Mouse (Mus musculus): Measurements from ENCODE around the gene Gtsf1l.
"Not testable (repeated sequence)": the region's sequence is repeated elsewhere in the genome, so short reads cannot be mapped to it uniquely, and the experiment has no call there.

The Gtsf1l gene

DNA sequence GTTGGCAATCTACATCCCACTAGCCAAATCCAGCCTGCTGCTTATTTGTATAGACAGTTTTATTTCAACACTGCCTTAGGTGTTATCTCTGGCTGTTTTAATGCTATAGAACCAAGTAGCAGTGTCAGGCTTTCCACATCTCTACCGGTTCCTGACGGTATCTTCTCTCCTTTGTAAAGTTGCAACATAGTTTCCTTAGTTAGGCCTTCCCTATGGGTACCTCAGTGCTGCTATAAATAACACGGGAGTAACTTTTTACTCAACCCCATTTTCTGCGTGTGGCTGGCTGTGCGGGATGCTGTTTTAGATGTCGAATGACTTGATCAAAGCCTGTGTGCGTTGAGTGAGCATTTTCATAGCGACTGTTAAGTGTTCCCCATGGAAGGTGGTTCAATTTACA lies 1.1 kb downstream of the Gtsf1l start:
- DNase-seq (ENCODE audit: low read depth, low spot score): no peak

DNA sequence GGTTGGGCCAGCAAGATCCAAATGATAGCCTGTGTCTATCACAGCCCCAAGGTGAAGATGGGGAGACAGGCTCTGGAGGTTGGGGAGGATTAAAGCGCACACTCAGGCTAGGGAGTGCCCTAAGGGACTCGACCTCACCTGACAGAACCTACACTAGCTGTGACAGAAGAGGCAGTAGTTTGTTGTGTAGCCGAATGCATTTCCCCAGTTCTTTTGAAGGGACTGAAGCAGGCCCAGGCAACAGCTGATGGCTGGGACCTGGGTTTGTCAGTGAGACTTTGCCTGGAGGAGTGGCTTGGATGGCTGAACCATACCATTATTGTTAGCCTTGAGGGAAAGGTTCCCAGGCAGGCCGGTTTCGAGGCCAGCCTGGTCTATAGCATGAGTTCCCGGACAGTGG lies 2.6 kb downstream of the Gtsf1l start:
- DNase-seq (ENCODE audit: low read depth, low spot score): no peak

DNA sequence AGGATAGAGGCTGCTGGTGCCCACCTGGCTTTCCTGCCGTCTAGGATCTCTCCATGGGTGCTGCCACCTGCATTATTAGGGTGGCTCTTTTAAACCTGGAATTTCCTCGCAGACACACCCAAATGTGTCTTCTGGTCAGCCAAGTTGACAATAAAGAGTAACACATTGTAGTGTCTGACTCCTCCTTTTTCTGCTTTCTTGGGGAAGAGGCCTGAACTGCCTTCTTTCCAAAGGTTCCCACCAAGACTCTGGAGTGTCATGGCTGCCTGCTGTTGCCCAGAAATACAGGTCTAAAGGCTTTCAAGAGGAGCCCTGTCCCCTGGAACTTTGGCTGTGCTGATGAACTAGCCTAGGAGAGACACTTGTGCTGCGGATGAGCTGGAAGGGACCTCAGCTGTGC lies 3.1 kb downstream of the Gtsf1l start:
- no peak for DNase-seq (ENCODE audit: low read depth, low spot score)

DNA sequence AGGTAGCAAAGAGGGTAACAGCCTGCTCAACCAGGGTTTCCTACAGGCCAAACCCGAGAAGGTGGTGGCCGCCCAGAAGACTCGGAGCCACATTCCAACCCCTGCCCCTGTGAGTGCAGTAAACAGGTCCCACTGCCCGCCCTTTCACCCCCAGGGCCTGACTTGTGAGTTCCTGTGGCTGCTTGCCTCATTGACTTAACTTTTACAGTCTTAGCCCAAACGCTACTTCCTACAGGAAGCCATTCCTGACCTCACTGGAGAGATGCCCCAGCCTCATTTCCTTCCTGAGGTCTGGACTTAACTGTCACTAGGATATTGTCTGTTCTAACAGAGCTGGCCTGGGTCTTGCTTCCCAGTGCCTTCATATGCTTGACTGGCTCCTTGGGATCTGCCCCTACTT lies 5.1 kb downstream of the Gtsf1l start:
- no peak for DNase-seq (ENCODE audit: low read depth, low spot score)

DNA sequence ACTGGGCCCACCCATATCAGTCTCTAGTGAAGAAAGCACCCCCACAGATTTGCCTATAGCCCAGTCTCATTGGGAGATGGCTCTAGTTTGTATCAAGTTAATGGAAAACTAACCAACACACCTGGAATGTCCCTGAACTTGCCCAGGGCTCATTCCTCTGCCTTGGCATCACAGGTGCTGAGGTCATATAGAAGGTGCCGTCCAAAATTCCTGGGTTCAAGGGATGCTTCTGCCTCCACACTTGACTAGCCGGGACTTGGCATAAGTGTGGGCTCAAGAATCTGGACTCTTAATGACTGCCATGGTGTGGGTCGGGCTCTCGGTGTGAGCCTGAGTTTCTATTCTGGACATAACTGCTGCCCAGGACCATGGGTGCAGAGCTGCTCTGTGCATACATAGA lies 8.6 kb downstream of the Gtsf1l start:
- DNase-seq (ENCODE audit: low read depth, low spot score): no peak

DNA sequence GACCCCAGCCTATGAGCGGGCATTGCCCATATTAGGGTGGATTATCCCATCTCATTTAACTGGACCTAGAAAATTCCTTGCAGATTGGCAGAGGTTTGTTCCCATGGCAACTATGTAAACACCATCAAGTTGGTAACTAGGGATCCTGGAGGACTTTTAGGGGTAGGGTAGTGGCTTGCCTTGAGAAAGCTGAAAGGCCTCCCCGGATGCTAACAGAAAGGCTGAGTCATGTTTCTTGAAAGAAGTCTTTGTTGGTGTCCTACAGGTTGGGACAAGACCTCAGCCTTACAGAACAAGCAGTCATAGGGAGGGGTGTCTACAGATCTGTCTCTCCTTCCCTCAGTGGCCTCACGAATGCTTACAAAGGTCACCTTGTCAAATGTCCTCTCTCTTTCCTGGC lies 12.4 kb downstream of the Gtsf1l start:
- no peak for DNase-seq (ENCODE audit: low read depth, low spot score)

DNA sequence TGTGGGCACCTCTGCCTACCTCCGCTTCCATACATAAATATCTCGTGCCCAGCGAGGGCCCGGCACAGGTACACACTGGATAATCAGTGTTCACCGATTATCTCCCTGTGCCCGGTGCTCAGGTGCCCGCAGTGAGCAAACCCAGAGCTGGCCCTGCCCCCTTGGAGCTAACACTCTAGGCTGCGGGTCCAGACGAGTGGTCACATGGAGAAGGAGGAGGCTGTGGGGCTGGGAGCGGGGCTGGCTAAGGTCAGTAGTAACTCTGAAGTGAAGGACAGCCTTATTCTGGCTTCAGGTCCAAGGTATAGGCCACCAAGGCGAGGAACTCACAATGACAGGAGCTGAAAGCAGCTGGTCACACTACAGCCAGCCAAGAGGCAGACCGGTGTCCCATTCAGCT lies 12.8 kb downstream of the Gtsf1l start:
- no peak for DNase-seq (ENCODE audit: low read depth, low spot score)

DNA sequence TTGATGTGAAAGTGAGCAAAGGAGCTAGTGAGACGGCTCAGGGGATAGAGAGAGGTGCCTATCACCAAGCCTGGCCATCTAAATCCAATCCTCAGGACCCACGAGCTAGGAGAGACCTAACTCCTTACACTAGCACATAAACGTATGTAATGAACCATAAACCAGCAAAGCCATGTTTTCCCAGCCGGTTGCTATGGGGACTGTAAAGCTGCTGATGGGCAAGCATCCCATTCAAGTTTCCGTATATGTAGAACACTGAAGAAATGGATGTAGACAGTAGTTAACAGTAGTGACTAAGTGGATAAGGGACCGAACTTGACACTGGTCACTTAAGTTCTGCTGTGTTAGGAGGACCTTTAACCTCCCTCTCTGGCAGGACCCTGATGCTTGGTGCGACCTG lies 13.6 kb downstream of the Gtsf1l start:
- DNase-seq (ENCODE audit: low read depth, low spot score): no peak

DNA sequence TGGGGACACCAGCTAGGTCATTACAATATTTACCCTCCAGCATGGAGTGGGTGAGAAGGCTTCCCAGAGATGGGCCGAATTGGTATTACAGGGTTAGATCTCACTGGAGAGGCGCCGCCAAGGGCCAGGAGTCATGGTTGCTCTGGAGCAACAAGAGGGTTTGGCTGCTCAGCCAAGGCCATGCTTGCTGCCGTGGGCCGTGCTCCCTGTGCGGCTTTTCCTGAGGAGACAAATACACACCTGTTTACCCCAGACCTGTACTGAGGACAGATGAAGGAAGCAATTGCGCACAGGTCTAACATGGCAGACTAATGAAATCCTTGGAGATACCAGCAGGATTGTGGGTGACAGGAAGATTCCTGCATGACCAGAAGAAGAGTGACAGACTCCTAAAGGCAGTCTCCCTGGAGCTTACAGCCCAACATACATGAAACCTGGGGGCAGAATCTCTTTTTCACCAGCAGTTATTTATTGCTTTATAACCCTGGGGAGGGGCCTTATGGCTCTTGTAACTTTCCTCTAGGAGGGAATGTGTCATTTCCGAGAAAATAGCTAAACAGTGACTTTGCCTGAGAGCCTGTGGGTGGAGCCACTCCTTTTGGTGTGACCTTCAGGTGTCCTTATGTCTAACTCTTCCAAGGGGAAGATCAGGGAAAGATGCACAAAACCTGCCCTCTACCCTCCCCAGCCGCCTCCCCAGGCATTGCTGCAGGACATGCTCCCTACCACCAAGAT lies 14.5 kb downstream of the Gtsf1l start:
- DNase-seq (ENCODE audit: low read depth, low spot score): no peak

DNA sequence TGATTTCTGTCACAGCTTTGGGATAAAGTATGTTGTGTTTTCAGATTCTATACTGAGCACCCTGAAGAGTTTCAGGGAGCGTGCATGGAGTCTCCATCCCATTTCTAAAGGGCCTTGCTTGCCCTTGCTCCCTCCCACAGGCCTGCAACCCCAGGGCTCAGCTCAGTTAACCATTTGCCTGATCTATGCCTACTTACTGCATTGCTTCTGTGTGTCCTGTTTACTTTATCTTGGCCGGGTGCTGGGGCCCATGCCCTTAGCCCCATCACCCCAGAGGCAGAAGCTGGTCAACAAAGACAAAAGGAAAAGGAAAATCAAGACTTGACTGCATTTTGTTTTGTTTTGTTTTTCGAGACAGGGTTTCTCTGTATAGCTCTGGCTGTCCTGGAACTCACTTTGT lies 16.1 kb downstream of the Gtsf1l start:
- no peak for DNase-seq (ENCODE audit: low read depth, low spot score)

DNA sequence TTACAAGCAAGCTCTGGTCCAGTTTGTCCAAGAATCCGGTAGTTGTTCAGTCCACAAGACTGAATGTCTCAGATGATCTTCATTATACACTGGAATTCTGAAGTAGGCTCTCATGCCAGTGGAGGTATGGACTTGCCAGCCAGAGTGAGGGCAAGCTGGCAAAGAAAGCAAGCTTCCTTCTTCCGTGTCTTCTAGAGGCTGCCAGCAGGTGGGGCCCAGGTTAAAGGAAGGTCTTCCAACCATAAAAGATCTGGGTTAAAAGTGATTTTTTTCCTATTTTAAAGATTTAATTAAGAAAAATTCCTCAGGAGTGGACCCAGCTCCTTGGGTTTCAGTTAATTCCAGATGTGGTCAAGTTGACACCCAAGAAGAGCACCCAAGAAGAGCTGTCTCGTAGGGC lies 17.4 kb downstream of the Gtsf1l start:
- peak; percentile 23 for DNase-seq (ENCODE audit: low read depth, low spot score)

DNA sequence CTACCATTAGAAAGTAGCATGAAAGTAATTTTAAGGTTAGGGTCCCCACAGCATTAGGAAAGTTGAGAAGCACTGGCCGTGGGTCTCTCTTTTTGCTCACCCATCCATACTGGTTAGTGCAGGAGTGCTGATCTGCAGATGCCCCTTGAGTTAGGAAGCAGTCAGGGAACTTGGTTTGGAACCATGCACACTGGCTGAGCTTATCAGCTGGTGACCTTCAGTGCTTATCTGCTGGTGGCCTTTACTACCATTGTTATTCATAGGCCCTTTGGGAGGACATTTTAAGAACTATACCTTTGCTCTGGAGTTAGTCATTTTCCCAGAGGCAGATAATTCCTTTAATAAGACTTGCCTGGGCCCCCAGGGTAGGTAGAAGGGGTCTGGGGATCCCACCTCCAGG lies 20.4 kb downstream of the Gtsf1l start:
- no peak for DNase-seq (ENCODE audit: low read depth, low spot score)

DNA sequence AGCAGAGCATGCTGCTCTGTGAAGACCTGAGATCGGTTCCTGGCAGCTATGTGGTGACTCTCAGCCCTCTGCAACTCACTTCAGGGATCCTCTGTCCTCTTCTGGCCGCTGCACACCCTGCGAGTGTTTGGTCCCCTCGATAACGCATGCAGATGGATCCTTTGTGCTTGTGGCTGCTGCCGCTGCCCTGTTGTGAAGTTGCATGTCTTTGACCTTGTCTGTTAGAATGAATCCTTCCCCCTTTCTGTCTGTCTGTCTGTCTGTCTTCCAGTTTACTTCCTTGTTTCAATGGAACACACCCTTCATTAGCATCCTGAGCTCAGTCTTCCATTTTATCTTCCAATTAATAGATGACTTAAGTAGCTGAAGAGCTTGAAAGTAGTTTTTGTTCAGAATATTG lies 21.3 kb downstream of the Gtsf1l start:
- DNase-seq (ENCODE audit: low read depth, low spot score): no peak

DNA sequence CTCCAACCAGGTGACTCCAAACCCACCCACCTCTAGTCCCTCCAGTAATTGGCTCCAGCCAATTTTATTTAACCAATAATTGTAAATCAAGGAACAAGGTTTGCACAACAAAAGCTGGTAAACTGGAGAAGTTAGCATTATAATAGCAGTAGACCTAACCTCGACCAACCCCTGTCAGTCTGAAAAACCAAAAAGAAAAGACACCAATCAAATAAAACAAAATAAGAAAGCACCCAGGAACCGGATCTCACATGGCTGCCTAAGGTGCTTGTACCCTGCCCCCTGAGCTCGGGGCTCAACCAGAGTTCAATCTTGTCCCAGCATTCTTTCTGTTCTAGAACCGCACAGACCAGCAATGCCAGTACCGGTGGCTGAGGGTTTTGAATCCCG lies 25.5 kb downstream of the Gtsf1l start:
- no peak for DNase-seq (ENCODE audit: low read depth, low spot score)

DNA sequence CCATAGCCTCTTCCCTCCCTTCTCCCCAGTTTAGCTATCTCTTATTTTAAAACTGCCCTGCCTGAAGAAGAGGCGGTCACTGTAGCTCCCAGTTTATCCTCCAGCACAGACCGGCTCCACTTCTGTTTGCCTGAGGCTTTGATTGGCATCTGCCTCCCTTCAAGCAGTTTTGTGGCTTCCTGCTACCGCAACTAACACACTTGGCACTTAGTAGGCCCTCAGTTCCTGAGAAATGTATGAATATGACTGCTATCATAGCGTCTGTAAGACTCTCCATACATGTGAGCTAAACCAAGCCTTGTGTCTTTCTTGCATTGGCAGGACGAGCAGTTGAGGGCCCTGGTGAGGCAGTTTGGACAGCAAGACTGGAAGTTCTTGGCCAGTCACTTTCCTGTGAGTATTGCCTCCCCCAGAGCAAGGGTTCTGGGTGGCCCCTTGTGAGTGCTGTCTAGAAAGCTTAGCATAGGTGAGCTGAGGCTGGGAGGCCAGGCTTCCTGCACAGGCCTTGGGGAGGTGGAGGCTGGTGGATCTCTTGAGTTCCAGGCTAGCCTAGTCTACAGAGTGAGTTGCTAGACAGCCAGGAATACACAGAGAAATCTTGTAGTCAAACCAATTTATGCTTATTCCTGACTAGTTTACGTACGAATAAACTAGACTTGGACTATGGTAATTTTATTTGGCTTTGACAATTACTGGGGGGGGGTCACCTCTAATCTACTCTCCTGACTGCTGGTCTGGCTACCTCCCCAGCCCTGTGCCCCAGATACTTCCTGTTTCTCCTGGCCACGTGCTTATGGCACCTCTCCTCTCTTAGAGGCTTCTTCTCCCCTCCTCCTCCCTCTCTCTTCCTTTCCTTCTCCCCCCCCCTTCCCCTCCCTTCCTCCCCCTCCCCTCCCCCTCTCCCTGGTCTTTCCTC lies 26.2 kb downstream of the Gtsf1l start:
- no peak for DNase-seq (ENCODE audit: low read depth, low spot score)

DNA sequence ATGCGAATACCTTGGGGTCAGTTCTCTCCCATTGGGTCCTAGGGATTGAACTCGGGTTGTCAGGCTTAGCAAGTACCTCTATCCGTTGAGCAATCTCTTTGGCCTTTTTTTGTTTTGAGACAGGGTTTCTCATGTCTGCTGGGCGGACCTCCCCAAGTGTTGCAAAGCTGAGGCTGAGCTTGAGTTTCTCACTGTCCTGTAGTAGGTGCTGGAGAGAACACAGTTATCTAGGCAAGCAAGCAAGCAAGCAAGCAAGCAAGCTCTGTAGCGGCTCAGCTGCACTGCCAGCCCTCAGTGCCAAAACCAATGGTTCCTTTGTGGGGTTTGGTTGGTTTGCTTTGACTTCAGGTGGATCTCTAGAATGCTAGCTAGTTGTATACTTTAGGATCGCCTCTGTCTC lies 27.0 kb downstream of the Gtsf1l start:
- DNase-seq (ENCODE audit: low read depth, low spot score): no peak

DNA sequence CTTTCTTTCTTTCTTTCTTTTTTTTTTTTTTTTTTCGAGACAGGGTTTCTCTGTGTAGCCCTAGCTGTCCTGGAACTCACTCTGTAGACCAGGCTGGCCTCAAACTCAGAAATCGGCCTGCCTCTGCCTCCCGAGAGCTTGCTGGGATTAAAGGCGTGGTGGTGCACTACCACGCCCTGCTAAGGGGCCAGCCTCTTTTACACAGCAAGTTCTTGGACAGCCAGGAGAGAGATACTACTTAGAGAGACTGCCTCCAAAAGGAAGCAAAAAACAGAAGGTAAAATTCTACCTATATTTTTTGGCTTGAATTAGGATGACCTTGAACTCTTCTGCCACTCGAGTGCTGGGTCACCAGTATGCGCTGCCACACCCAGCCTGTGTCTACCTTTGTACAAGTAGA lies 28.7 kb downstream of the Gtsf1l start:
- DNase-seq (ENCODE audit: low read depth, low spot score): not testable (repeated sequence)

DNA sequence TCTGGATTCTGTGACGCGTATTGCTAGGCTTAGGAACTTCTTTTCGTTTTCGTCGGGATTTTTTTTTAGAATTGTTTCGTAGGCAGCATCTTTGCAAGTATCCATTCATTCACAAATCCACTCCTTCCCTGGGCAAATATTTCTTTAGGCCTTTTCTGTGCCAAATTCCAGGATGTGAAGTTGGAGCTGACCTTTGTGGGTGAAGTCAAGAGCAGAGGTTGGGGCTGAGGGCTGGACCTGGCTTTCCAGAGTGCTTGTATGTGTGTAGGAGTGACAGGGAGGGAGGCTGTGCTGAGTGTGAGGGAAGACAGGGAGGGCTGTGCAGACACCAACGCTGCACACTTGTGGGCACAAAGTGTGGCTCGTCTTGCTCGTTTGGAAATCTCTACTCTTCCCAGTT lies 31.1 kb downstream of the Gtsf1l start:
- DNase-seq (ENCODE audit: low read depth, low spot score): peak; percentile 20

DNA sequence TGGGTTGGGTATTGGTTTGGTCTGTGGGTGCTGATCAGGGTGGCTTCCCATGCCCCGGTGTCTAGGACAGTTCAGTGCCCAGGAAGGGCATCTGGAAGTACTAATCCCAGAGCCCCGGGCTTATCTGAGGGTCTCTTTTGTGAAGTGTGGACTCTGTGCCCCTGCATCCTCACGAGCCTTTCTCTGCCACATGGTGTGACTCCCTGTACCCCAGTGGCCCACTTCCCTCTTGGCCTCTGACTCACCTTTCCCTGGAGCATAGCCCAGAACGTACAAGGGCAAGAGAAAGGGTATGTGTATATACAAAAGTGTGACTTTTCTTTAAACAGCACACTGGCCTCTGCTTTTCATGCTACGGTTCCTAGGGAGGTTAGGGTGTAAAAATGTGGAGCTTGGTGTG lies 31.9 kb downstream of the Gtsf1l start:
- peak; percentile 73 for DNase-seq (ENCODE audit: low read depth, low spot score)

DNA sequence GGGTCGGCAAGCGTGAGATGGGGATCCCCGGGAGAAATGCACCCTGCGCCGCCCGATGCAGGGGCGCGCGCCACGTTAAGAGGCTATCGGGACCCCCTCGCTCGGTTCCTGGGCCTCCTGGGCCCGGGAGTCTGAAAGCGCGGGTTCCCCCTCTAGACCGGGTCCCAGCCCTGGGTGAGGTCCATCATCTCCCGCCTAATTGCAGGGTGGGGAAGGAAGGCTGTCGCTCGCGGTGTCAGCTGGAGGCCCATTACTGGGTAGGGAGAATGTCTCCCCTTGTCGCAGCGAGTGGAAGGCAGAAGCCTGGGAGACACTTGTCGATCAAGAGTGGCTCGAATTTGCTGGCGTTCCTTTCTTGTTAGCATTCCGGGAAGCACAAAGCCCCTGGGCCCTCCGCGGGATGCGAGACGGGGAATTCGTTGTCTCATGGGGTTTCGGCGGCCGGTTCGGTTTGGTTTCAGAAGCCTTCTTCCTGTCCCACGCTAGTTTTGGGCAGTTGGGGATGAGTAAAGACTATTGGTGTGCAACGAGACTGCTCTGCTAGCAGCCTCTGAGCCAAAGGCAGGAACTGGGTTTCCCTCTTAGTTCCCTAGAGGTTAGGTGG lies 32.7 kb downstream of the Gtsf1l start:
- peak; percentile 67 for DNase-seq (ENCODE audit: low read depth, low spot score)

DNA sequence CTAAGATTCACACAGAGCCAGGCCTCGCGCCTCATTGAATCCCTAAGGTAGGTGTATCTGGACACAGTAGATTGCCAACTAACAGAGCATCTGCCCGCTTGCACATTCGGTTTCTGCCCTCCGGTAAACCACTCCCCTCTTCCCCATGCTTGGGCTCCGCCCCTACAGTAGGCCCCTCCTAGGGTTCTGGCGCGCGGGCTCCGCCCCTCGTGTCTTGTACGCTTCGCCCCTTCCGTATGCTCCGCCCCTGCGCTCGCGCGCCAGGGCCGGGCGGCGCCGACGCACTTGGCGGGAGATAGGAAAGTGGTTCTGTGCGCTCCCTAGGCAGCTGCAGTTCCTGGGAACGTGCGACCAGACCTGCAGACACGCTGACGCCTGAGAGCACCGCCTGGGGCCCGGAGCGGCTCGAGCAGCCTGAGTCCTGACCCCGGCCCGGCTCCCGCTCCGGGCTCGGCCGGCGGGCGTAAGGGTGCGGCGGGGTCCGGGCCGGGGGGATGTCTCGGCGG lies 33.3 kb downstream of the Gtsf1l start, which contains the start of gene Mybl2:
Gene Mybl2 (plus strand): TSS at position 353 of the 506 bp plus-strand sequence.
- DNase-seq (ENCODE audit: low read depth, low spot score): peak; percentile 97

DNA sequence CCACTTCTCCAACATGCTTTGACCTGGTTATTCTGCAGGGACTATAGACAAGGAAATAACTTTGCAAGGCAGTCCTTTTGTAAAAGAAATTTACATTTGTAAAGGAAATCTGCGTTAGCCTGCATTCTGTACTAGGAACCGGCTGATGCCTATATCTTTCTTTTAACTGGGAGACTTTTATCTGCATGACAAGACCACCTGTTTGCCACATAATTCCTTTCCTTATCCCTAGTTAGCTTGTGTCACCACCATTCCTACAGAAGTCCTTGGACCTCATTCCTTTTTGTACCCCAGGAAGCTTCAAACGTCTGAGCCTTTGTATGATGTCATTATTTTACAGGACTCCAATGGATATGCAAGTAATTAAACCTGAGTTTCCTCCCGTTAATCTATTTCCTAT lies 34.8 kb downstream of the Gtsf1l start:
- DNase-seq (ENCODE audit: low read depth, low spot score): no peak
